Mouse (Mus musculus) lung, embryonic 14.5 days (tissue): ENCODE measurements at regions not wholly inside any gene's neighbourhood (a gene's known extent, or its start where the extent isn't known, plus 50 kb on each side); places are given as distances from the start of the nearest gene placed in this dataset.

Experiments used
- ATAC-seq: fragments of 200-750 bp; cut with Nextera tagmentation; 2 replicates; pipeline ENCODE4 v1.8.0; 2017; ENCODE audit warnings: mild to moderate bottlenecking, moderate TSS enrichment, moderate library complexity; ENCODE audit not compliant: insufficient read depth
- DNase-seq: peaks from one replicate; pipeline ENCODE4 v3.0.0-alpha.2; 2015
- H3K27ac ChIP-seq: fragments of 300-500 bp; sonication (generic); 2 replicates; pipeline ENCODE4 v1.5.1; 2014; ENCODE audit warnings: low read depth, mild to moderate bottlenecking, moderate library complexity
- H3K27me3 ChIP-seq: fragments of 300-500 bp; sonication (generic); 2 replicates; pipeline ENCODE4 v1.6.1; 2014; ENCODE audit warnings: low read length, control low read depth; ENCODE audit not compliant: insufficient read depth
- H3K36me3 ChIP-seq: fragments of 300-500 bp; sonication (generic); 2 replicates; pipeline ENCODE4 v1.6.1; 2014; ENCODE audit warnings: control low read depth; ENCODE audit not compliant: insufficient read depth
- H3K4me1 ChIP-seq: fragments of 300-500 bp; sonication (generic); 2 replicates; pipeline ENCODE4 v1.6.1; 2014; ENCODE audit warnings: antibody characterized with exemption, control low read depth; ENCODE audit not compliant: insufficient read depth
- H3K4me2 ChIP-seq: fragments of 300-500 bp; sonication (generic); 2 replicates; pipeline ENCODE4 v1.6.1; 2014; ENCODE audit warnings: mild to moderate bottlenecking
- H3K4me3 ChIP-seq: fragments of 300-500 bp; sonication (generic); 2 replicates; pipeline ENCODE4 v1.5.1; 2014; ENCODE audit warnings: low read depth, low read length
- H3K9ac ChIP-seq: fragments of 300-500 bp; sonication (generic); 2 replicates; pipeline ENCODE4 v1.6.1; 2014
- H3K9me3 ChIP-seq: fragments of 300-500 bp; sonication (generic); 2 replicates; pipeline ENCODE4 v1.6.1; 2016; ENCODE audit warnings: low read depth, low read length, control low read depth
- CTCF ChIP-seq: IDR thresholded peaks from 2 replicates; pipeline ENCODE4 v1.5.1; 2016; ENCODE audit warnings: antibody characterized with exemption, low read depth
- WGBS: fragments of 180-500 bp; shearing (Covaris S2); extraction: QIAGEN DNeasy Blood & Tissue Kit; methylation state at CpG from one replicate; pipeline ENCODE4 v1.1.7; 2014; 5-methylcytosine and 5-hydroxymethylcytosine counted together

DNA sequence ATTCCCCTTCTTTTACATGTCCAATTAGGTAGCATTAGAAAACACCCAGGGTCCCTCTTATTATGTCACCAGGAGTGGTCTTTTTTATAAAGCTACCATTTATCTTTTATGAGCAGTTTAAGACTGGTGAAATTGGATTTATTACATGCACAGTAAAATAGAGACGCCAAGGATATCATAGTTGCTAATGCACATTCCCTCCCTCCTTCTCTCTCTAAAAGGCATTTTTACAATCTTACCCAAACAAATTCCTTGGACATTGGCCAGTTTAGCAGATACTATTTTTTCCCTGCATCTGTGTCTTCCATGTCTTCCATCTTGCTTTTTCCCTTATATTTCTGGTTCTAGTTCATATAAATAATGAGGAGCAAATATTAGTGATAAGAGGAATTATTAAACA, 186.7 kb upstream of the Robo2 start:
- H3K36me3 ChIP-seq: no peaks in the 10 kb centered on the region
- DNase-seq (peak; percentile 89), ATAC-seq (peak; percentile 81)
- no peak overlapping the region for H3K4me2 ChIP-seq
- no peak for TF ChIP-seq CTCF
- no peaks in the 10 kb centered on the region for H3K9me3 ChIP-seq
- H3K4me1 ChIP-seq: peaks cover 2% of the 10 kb centered on the region; the same call in 1 of the 2 replicates
- no peak overlapping the region for H3K9ac ChIP-seq
- H3K4me3 ChIP-seq: no peak overlapping the region
- H3K27me3 ChIP-seq: no peaks in the 10 kb centered on the region
- 26% methylated on average over 1 of the region's 1 CpGs for WGBS
- no peak overlapping the region for H3K27ac ChIP-seq

GRCm38 (mm10) chr16:74597735-74598340, 186.2 kb upstream of the Robo2 start:
- Histone ChIP-seq H3K4me2 (no peak overlapping the region), H3K4me1 (peaks cover 2% of the 10 kb centered on the region; the same call in 1 of the 2 replicates), H3K27ac (peak overlapping the region; percentile 42; the same call in 1 of the 2 replicates), H3K9ac (no peak overlapping the region), H3K36me3 (no peaks in the 10 kb centered on the region), H3K9me3 (no peaks in the 10 kb centered on the region), H3K4me3 (no peak overlapping the region), H3K27me3 (no peaks in the 10 kb centered on the region)
- TF ChIP-seq CTCF: no peak
- ATAC-seq (peak; percentile 98), DNase-seq (peak; percentile 86)
- WGBS: 31% methylated on average over 4 of the region's 4 CpGs

- Histone ChIP-seq H3K4me1 (no peaks in the 10 kb centered on the region), H3K4me3 (no peak overlapping the region), H3K9me3 (no peaks in the 10 kb centered on the region), H3K27me3 (no peaks in the 10 kb centered on the region), H3K36me3 (no peaks in the 10 kb centered on the region), H3K27ac (no peak overlapping the region), H3K9ac (no peak overlapping the region), H3K4me2 (no peak overlapping the region)
- DNase-seq: no peak
- no peak for TF ChIP-seq CTCF
- WGBS: 88% methylated on average over 4 of the region's 4 CpGs
- no peak for ATAC-seq
Observed at GRCm38 (mm10) chr16:74591896-74592295, 180.3 kb upstream of the Robo2 start.

- no peaks in the 10 kb centered on the region for H3K36me3 ChIP-seq
- no peak overlapping the region for H3K4me2 ChIP-seq
- H3K27me3 ChIP-seq: no peaks in the 10 kb centered on the region
- no peak overlapping the region for H3K4me3 ChIP-seq
- no peaks in the 10 kb centered on the region for H3K4me1 ChIP-seq
- H3K9me3 ChIP-seq: no peaks in the 10 kb centered on the region
- no peak overlapping the region for H3K27ac ChIP-seq
- no peak for TF ChIP-seq CTCF
- no peak for ATAC-seq
- 82% methylated on average over 4 of the region's 4 CpGs for WGBS
- H3K9ac ChIP-seq: no peak overlapping the region
- DNase-seq: no peak
Observed at GRCm38 (mm10) chr16:74582645-74583423, 171.2 kb upstream of the Robo2 start.

DNA sequence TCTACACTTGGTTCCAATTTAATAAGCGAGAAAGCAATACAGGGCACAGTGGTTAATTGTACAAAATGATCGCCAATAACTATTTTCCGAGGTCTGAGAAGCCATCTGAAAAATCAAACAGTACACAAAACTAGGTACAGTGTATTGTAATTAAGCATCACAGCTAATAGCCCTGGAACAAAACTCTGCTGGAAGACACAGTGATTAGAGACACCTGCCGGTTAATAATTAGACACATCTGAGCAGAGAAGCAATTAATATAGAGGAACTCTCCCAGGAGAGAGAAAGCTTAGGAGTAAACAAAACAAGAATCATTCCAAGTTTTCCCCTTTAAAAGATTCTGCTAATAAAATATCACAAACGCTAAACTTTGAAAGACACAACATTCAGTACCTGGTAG, 136.7 kb upstream of the Robo2 start:
- Histone ChIP-seq H3K27ac (no peak overlapping the region), H3K4me2 (no peak overlapping the region), H3K4me1 (no peaks in the 10 kb centered on the region), H3K9me3 (no peaks in the 10 kb centered on the region), H3K27me3 (no peaks in the 10 kb centered on the region), H3K9ac (no peak overlapping the region), H3K4me3 (no peak overlapping the region), H3K36me3 (no peaks in the 10 kb centered on the region)
- 87% methylated on average over 5 of the region's 5 CpGs for WGBS
- no peak for ATAC-seq
- no peak for TF ChIP-seq CTCF
- DNase-seq: no peak

DNA sequence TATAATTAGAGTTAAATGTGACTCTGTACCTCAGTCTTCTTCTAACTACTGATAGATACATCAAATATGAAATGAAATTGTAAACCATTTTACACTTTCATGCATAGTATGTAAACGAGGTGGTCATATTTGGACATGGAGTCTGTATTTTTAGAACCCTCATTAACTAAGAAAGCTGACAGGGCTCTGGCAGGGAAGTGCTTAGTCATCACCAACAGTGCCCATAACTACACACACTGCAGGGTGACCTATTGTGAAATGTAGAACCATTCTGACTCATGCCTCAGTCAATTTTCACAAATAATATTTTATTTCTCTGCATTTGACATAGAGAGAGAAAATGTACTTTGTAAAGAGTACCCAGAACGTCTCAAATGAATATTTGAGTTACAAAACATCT, 118.9 kb upstream of the Robo2 start:
- TF ChIP-seq CTCF: no peak
- WGBS: 55% methylated on average over 2 of the region's 2 CpGs
- Histone ChIP-seq H3K4me1 (no peaks in the 10 kb centered on the region), H3K4me2 (no peak overlapping the region), H3K27me3 (no peaks in the 10 kb centered on the region), H3K36me3 (no peaks in the 10 kb centered on the region), H3K27ac (no peak overlapping the region), H3K9ac (no peak overlapping the region), H3K4me3 (no peak overlapping the region), H3K9me3 (no peaks in the 10 kb centered on the region)
- no peak for ATAC-seq
- no peak for DNase-seq

DNA sequence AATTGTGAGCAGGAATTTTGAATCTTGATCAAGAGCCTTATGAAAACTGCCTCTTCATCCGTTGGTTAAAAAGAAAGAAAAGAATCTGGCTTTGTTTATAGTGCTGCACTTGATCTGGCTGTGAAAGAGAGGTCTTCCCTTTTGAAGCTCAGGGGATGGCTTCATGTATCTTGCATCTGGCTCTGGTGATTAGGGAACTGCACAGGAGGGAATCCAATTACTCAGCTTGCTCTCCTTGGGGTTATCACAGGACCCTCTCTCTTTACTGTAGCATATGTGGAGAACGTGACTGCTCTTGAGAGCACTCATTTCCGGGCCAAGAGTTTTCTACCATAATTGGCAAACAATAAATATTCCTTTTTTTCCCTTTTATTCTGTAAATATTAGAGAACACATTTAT, 116.6 kb upstream of the Robo2 start:
- Histone ChIP-seq H3K9ac (no peak overlapping the region), H3K27me3 (no peaks in the 10 kb centered on the region), H3K36me3 (no peaks in the 10 kb centered on the region), H3K4me2 (no peak overlapping the region), H3K9me3 (no peaks in the 10 kb centered on the region), H3K27ac (no peak overlapping the region), H3K4me3 (no peak overlapping the region), H3K4me1 (no peaks in the 10 kb centered on the region)
- no peak for DNase-seq
- 15% methylated on average over 3 of the region's 3 CpGs for WGBS
- ATAC-seq: no peak
- TF ChIP-seq CTCF: no peak
